Mouse (Mus musculus): Measurements from ENCODE around the gene E4f1. TPM values are rescaled to one million over a fixed set of nuclear protein-coding genes. Genes with fewer than 3 reads are reported as not detected.

The E4f1 gene
- polyA plus RNA-seq, 1 experiment from 2014 or later: 23.0 TPM

DNA sequence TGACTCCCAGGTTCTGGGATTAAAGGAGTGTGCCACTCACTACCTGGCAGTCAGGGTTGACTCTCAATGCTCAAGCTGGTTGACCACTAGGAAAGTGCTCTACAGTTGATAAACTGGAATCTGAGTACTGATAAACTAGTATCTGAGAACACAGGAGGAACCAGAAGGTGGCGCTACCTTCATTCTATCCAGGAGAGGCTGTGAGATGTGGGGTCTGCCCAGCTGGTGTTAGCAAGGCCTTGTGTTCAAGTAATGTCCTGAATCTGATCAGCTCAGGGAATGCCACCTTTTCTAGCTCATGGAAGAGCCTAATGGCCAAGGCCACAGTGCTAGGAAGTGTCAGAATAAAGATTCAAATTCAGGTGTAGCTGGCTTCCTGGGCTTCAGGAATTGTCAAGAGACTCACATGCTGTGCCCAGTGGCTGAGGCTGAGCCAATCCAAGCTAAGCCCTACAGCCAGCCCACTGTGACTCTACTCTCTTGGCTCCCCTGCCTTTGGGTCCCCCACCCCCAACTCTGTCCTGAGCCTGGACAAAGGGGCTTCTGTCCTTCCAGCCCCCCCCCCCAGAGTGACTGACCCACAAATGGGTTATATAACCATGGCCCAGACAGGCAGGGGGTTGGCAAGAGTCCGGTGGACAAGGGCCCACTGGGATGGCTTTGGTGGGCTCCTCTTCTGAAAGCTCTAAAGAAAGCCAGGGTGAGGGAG is 24.7 kb upstream of the E4f1 start:
- Histone ChIP-seq H3K9ac (no peak overlapping the region), H3K27me3 (replicated peaks) (peaks cover 8% of the 10 kb centered on the region; the same call in 1 of the 2 replicates), H3K27ac (no peak overlapping the region), H3K4me3 (replicated peaks) (no peak overlapping the region), H3K9me3 (no peaks in the 10 kb centered on the region), H3K36me3 (no peaks in the 10 kb centered on the region), H3K4me1 (replicated peaks) (no peaks in the 10 kb centered on the region), H3K4me2 (replicated peaks) (no peak overlapping the region)
- no peak for ATAC-seq
- 49% methylated on average over 2 of the region's 2 CpGs for WGBS

GRCm38 (mm10) chr17:24490399-24490798 is 20.3 kb upstream of the E4f1 start:
- no peaks in the 10 kb centered on the region for H3K36me3 ChIP-seq
- H3K4me2 ChIP-seq (replicated peaks): no peak overlapping the region
- H3K27ac ChIP-seq: no peak overlapping the region
- H3K4me3 ChIP-seq (replicated peaks): no peak overlapping the region
- peaks cover 15% of the 10 kb centered on the region for H3K4me1 ChIP-seq (replicated peaks)
- no peaks in the 10 kb centered on the region for H3K9me3 ChIP-seq
- no peak for ATAC-seq
- no peak overlapping the region for H3K9ac ChIP-seq
- WGBS: 72% methylated on average over 4 of the region's 4 CpGs
- H3K27me3 ChIP-seq (replicated peaks): peaks cover 36% of the 10 kb centered on the region

DNA sequence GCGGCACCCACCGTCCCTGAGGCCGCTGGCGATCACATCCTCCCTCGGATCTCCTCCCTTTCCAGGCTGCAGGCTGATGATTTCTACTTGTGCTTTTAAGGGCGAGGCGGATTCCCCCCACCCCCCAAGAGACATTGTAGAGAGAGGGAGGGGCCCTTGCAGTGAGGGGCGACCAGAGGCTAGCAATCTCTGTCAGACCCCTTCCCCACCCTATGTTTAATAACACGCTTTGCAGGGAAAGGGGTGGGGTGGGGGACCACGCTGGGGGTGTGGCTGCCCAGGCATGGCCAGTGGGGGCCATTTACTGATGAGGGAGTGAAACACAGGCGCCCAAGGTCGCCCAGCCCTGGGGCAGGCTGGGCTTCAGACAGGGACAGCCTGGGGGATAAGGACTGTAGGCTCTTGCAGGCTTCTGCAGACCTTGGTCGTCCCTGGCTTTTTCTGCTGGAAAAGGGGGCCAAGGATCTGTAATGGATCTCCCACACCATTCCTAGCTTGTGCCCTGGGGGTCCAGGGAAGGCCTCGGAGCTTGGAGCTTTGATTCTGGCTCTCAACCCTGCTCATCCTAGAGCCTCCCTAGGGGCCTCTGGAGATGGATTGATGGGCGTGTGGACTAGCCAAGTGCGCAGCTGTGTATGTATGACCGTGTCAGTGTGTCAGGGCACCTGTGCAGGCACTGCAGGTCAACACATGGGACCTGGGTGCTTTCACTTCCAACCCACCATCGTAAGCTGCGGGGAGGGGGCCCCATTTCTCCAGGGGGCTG is 19.3 kb upstream of the E4f1 start:
- peak; percentile 24 for ATAC-seq

DNA sequence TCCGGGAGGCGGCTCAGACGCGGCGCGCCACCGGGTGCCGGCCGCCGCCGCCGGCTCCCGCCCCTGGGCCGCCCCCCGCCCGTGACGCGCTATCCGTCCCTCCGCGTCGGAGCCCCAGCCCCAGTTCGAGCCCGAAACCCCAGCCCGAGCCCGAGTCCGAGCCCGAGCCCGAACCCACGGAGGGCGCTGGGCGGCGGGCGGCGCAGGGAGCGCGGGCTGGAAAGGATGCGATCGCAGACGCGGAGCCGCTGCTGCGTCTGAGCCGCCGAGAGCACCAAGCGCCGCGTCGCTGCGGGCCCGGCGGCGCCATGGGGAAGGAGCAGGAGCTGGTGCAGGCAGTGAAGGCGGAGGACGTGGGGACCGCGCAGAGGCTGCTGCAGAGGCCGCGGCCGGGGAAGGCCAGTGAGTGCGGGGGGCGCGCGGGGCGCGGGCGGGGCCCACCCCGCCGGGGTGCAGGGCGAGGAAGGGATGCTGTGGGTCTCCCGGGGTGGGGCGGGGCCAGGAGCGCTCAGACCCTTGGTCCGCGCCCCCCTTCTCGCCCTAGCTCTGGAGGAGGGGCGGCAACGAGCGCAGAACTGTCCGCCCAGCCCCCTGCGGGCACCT is 18.6 kb upstream of the E4f1 start:
- Histone ChIP-seq H3K27ac (peak overlapping the region; percentile 32; the same call in 1 of the 2 replicates), H3K9ac (peak overlapping the region; percentile 73), H3K4me1 (replicated peaks) (peaks cover 16% of the 10 kb centered on the region), H3K4me2 (replicated peaks) (peak overlapping the region; percentile 100), H3K27me3 (replicated peaks) (peaks cover 36% of the 10 kb centered on the region), H3K9me3 (no peaks in the 10 kb centered on the region), H3K36me3 (no peaks in the 10 kb centered on the region), H3K4me3 (replicated peaks) (peak overlapping the region; percentile 69)
- 0% methylated on average over 79 of the region's 81 CpGs for WGBS
- ATAC-seq: peak; percentile 65

More for the DNA sequence above, 19.3 kb upstream of the E4f1 start:
- Histone ChIP-seq H3K4me1 (replicated peaks) (peaks cover 16% of the 10 kb centered on the region), H3K27me3 (replicated peaks) (peaks cover 36% of the 10 kb centered on the region), H3K9me3 (no peaks in the 10 kb centered on the region), H3K9ac (peak overlapping the region; percentile 73), H3K4me2 (replicated peaks) (peak overlapping the region; percentile 100), H3K36me3 (no peaks in the 10 kb centered on the region), H3K27ac (no peak overlapping the region), H3K4me3 (replicated peaks) (peak overlapping the region; percentile 69)
- 25% methylated on average over 19 of the region's 19 CpGs for WGBS

GRCm38 (mm10) chr17:24488186-24488661 is 18.1 kb upstream of the E4f1 start, which contains the start of gene Caskin1:
Gene Caskin1 (plus strand): TSS chr17:24488601.
- WGBS: under 1% methylated on average over 45 of the region's 45 CpGs
- Histone ChIP-seq H3K27me3 (replicated peaks) (peaks cover 36% of the 10 kb centered on the region), H3K27ac (peak within 1 kb of the TSS; percentile 32; the same call in 1 of the 2 replicates), H3K4me2 (replicated peaks) (peak within 1 kb of the TSS; percentile 100), H3K9ac (peak within 1 kb of the TSS; percentile 73), H3K36me3 (no peaks in the 10 kb centered on the region), H3K9me3 (no peaks in the 10 kb centered on the region), H3K4me1 (replicated peaks) (peaks cover 16% of the 10 kb centered on the region), H3K4me3 (replicated peaks) (peak within 1 kb of the TSS; percentile 69)
- peak; percentile 60 for ATAC-seq

GRCm38 (mm10) chr17:24485090-24485860 is 15.2 kb upstream of the E4f1 start:
- WGBS: 46% methylated on average over 11 of the region's 11 CpGs
- ATAC-seq: no peak
- H3K4me2 ChIP-seq (replicated peaks): no peak overlapping the region
- no peak overlapping the region for H3K27ac ChIP-seq
- H3K4me1 ChIP-seq (replicated peaks): peaks cover 19% of the 10 kb centered on the region
- no peak overlapping the region for H3K4me3 ChIP-seq (replicated peaks)
- no peaks in the 10 kb centered on the region for H3K36me3 ChIP-seq
- no peak overlapping the region for H3K9ac ChIP-seq
- H3K9me3 ChIP-seq: no peaks in the 10 kb centered on the region
- H3K27me3 ChIP-seq (replicated peaks): peaks cover 31% of the 10 kb centered on the region

DNA sequence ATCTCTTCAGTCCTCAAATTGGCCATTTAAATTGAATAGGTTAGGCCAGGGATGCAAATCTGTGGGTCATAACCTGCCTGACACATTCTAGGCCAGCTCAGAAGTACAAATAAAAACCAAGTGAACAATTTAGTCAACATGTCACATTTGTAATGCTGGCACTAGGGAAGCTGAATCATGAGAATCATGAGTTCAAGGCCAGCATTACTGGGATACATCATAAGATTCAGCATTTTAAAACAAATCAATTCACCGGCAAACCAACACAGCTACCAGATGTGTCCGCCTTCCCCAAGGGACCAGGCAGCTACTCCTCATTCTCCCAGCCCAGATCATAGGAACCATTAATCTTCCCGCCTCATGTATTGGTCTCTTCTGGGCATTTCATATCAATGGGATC is 13.4 kb upstream of the E4f1 start:
- no peak for ATAC-seq
- WGBS: 84% methylated on average over 3 of the region's 3 CpGs
- H3K27me3 ChIP-seq (replicated peaks): peaks cover 16% of the 10 kb centered on the region
- no peak overlapping the region for H3K27ac ChIP-seq
- H3K4me3 ChIP-seq (replicated peaks): no peak overlapping the region
- H3K4me1 ChIP-seq (replicated peaks): peaks cover 16% of the 10 kb centered on the region
- no peaks in the 10 kb centered on the region for H3K36me3 ChIP-seq
- no peaks in the 10 kb centered on the region for H3K9me3 ChIP-seq
- H3K4me2 ChIP-seq (replicated peaks): no peak overlapping the region
- no peak overlapping the region for H3K9ac ChIP-seq

DNA sequence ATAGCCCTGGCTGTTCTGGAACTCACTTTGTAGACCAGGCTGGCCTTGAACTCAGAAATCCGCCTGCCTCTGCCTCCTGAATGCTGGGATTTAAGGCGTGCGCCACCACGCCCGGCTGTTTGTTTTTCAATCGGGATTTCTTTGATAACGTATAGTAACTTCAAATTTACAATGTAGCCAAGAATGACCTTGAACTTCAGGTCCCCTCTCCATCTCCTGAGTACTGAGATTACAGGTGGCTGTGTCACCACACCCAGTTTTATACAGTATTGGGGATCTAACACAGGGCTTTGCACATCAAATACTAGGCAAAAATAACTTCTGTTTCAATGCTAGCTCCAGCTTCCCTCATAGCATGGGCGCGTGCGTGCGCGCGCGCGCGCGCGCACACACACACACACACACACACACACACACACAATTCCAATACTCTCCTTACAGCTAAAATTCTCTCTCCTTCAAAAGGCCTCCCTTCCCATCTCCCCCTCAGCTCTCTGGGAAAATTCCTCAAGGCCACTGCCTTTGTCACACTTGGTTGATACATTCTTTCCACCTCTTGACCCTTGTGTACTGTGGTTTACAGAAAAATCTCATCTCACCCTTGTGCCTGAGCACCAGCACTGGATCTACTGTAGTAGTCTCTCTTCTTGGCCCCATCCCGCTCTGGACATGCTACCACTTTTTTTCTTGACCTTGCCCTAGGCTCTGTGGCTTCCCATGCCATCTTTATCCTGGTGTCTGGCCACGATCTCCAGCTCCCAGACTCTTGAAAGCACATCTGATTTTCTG is 11.1 kb upstream of the E4f1 start:
- no peak overlapping the region for H3K27ac ChIP-seq
- no peak for ATAC-seq
- peaks cover 20% of the 10 kb centered on the region for H3K4me1 ChIP-seq (replicated peaks)
- WGBS: 89% methylated on average over 20 of the region's 20 CpGs
- no peaks in the 10 kb centered on the region for H3K9me3 ChIP-seq
- H3K9ac ChIP-seq: no peak overlapping the region
- no peaks in the 10 kb centered on the region for H3K27me3 ChIP-seq (replicated peaks)
- no peak overlapping the region for H3K4me2 ChIP-seq (replicated peaks)
- 0 out of 2 replicates have a peak, but pooled peaks cover 4% of the 10 kb centered on the region for H3K36me3 ChIP-seq
- H3K4me3 ChIP-seq (replicated peaks): no peak overlapping the region

GRCm38 (mm10) chr17:24480201-24480826 is 10.2 kb upstream of the E4f1 start:
- no peaks in the 10 kb centered on the region for H3K27me3 ChIP-seq (replicated peaks)
- ATAC-seq: no peak
- 0 out of 2 replicates have a peak overlapping the region, but pooled peaks have one; percentile 10 for H3K27ac ChIP-seq
- H3K4me3 ChIP-seq (replicated peaks): no peak overlapping the region
- H3K9ac ChIP-seq: no peak overlapping the region
- peaks cover 11% of the 10 kb centered on the region for H3K36me3 ChIP-seq
- WGBS: 32% methylated on average over 3 of the region's 3 CpGs
- H3K9me3 ChIP-seq: no peaks in the 10 kb centered on the region
- H3K4me1 ChIP-seq (replicated peaks): peaks cover 17% of the 10 kb centered on the region
- no peak overlapping the region for H3K4me2 ChIP-seq (replicated peaks)

DNA sequence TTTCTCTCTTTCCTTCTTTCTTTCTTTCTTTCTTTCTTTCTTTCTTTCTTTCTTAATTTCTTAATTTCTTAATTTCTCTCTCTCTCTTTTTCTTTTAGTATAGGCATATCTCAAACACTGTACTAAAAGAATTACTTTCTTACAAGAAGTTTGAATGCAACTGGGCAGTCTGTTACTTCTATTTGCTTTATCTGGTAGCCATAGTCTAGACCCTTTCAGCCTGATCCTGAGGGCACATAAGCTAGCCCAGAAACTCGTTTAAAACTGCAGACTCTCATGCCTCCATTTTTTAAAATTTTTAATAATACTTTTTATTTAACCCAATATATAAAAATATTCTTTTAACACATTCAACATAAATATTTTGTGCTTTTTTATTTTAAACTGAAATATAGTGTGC is 9.3 kb upstream of the E4f1 start:
- H3K27me3 ChIP-seq (replicated peaks): no peaks in the 10 kb centered on the region
- ATAC-seq: no peak
- no peaks in the 10 kb centered on the region for H3K9me3 ChIP-seq
- no peak overlapping the region for H3K9ac ChIP-seq
- H3K4me1 ChIP-seq (replicated peaks): peaks cover 18% of the 10 kb centered on the region
- peaks cover 20% of the 10 kb centered on the region for H3K36me3 ChIP-seq
- no peak overlapping the region for H3K4me2 ChIP-seq (replicated peaks)
- 18% methylated on average over 1 of the region's 1 CpGs for WGBS
- H3K4me3 ChIP-seq (replicated peaks): peak overlapping the region; percentile 70
- H3K27ac ChIP-seq: no peak overlapping the region

Measured in intestine, embryonic 15.5 days (tissue).